Mouse (Mus musculus): Measurements from ENCODE around the gene Vmn1r122. TPM values are rescaled to one million over a fixed set of nuclear protein-coding genes. Genes with fewer than 3 reads are reported as not detected.
"Not testable (repeated sequence)": the region's sequence is repeated elsewhere in the genome, so short reads cannot be mapped to it uniquely, and the experiment has no call there.

Gene Vmn1r122
- total RNA-seq (2021) (not detected), polyA plus RNA-seq (2012; rRNA removed) (not detected in 2 replicates)
- long read RNA-seq = 0 reads

- H3K79me2 ChIP-seq (replicated peaks; ENCODE audit: control insufficient read depth, insufficient read depth, low read length); intact Hi-C loops (cut with DNase I); DNase-seq; H3K27ac ChIP-seq; H3K36me3 ChIP-seq (ENCODE audit: control insufficient read depth, insufficient read depth, low read length); H3K27me3 ChIP-seq (ENCODE audit: control insufficient read depth, insufficient read depth, low read length); H3K9ac ChIP-seq (ENCODE audit: low read depth, low read length); H3K4me1 ChIP-seq (ENCODE audit: control insufficient read depth, insufficient read depth, low read length); H3K4me3 ChIP-seq: not testable (repeated sequence)
- 53% methylated on average over 3 of the region's 3 CpGs for WGBS
Observed at GRCm38 (mm10) chr7:21134028-21134427, at the start of gene Vmn1r122. Gene Vmn1r122, minus strand, starts transcription at chr7:21134128.

DNA sequence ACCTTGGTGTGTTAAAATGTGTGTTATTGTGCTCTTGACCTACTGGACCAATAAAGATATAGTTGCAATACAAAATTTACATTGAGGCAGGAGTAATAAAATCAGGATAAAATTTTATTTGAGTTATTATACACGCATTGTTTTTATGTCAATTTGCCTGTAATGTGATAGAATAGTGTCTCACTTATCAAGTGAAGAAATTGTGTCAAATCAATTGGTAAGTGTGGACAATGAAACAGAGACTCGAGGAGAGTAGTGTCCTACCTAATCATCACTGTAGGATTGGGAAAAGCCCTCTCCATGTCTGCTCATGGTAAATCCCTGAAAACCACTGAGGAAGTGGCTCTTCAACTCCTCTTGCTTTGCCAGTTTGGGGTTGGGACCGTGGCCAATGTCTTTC is 28.0 kb upstream of the Vmn1r122 start, which contains the start of gene Vmn1r123:
TSS of gene Vmn1r123 (plus strand) at position 301 of the 400 bp plus-strand sequence.
- intact Hi-C loops (cut with DNase I); H3K36me3 ChIP-seq (ENCODE audit: control insufficient read depth, insufficient read depth, low read length); H3K4me1 ChIP-seq (ENCODE audit: control insufficient read depth, insufficient read depth, low read length); H3K79me2 ChIP-seq (replicated peaks; ENCODE audit: control insufficient read depth, insufficient read depth, low read length); H3K27me3 ChIP-seq (ENCODE audit: control insufficient read depth, insufficient read depth, low read length); H3K27ac ChIP-seq; H3K4me3 ChIP-seq; H3K9ac ChIP-seq (ENCODE audit: low read depth, low read length); DNase-seq: not testable (repeated sequence)
- WGBS = 20% methylated on average over 1 of the region's 3 CpGs

- H3K79me2 ChIP-seq (replicated peaks; ENCODE audit: control insufficient read depth, insufficient read depth, low read length); DNase-seq; H3K4me3 ChIP-seq; H3K27me3 ChIP-seq (ENCODE audit: control insufficient read depth, insufficient read depth, low read length); intact Hi-C loops (cut with DNase I); H3K9ac ChIP-seq (ENCODE audit: low read depth, low read length); H3K27ac ChIP-seq; H3K4me1 ChIP-seq (ENCODE audit: control insufficient read depth, insufficient read depth, low read length); H3K36me3 ChIP-seq (ENCODE audit: control insufficient read depth, insufficient read depth, low read length): not testable (repeated sequence)
- 60% methylated on average over 5 of the region's 5 CpGs for WGBS
Observed at GRCm38 (mm10) chr7:21098413-21098812, 35.5 kb downstream of the Vmn1r122 start, which contains the start of gene Vmn1r121. Gene Vmn1r121, minus strand, starts transcription at chr7:21098513.

Other genes starting within 250 kb of the Vmn1r122 start
- not detected for gene Vmn1r118, start 221.8 kb downstream of the Vmn1r122 start, total RNA-seq (2021)
- not detected in 2 replicates for gene Vmn1r118, start 221.8 kb downstream of the Vmn1r122 start, polyA plus RNA-seq (2012; rRNA removed)
- gene Vmn1r119, start 121.7 kb downstream of the Vmn1r122 start, total RNA-seq (2021) = not detected
- not detected in 2 replicates for gene Vmn1r119, start 121.7 kb downstream of the Vmn1r122 start, polyA plus RNA-seq (2012; rRNA removed)
- not detected for gene Vmn1r120, start 80.3 kb downstream of the Vmn1r122 start, total RNA-seq (2021)
- gene Vmn1r120, start 80.3 kb downstream of the Vmn1r122 start, polyA plus RNA-seq (2012; rRNA removed) = not detected in 2 replicates
- not detected for gene Vmn1r121, start 35.6 kb downstream of the Vmn1r122 start, total RNA-seq (2021)
- gene Vmn1r121, start 35.6 kb downstream of the Vmn1r122 start, polyA plus RNA-seq (2012; rRNA removed) = not detected in 2 replicates
- not detected for gene Vmn1r123, start 28.1 kb upstream of the Vmn1r122 start, total RNA-seq (2021)
- not detected in 2 replicates for gene Vmn1r123, start 28.1 kb upstream of the Vmn1r122 start, polyA plus RNA-seq (2012; rRNA removed)
- gene Gm5157, start 56.3 kb upstream of the Vmn1r122 start, total RNA-seq (2021) = not detected
- not detected in 2 replicates for gene Gm5157, start 56.3 kb upstream of the Vmn1r122 start, polyA plus RNA-seq (2012; rRNA removed)
- gene Vmn1r124, start 126.5 kb upstream of the Vmn1r122 start, total RNA-seq (2021) = not detected
- gene Vmn1r124, start 126.5 kb upstream of the Vmn1r122 start, polyA plus RNA-seq (2012; rRNA removed) = not detected in 2 replicates
- not detected for gene Vmn1r125, start 138.1 kb upstream of the Vmn1r122 start, total RNA-seq (2021)
- gene Vmn1r125, start 138.1 kb upstream of the Vmn1r122 start, polyA plus RNA-seq (2012; rRNA removed) = not detected in 2 replicates
- not detected for gene Vmn1r126, start 167.3 kb upstream of the Vmn1r122 start, total RNA-seq (2021)
- not detected in 2 replicates for gene Vmn1r126, start 167.3 kb upstream of the Vmn1r122 start, polyA plus RNA-seq (2012; rRNA removed)
- not detected for gene Vmn1r127, start 185.7 kb upstream of the Vmn1r122 start, total RNA-seq (2021)
- gene Vmn1r127, start 185.7 kb upstream of the Vmn1r122 start, polyA plus RNA-seq (2012; rRNA removed) = not detected in 2 replicates
- not detected for gene Vmn1r128, start 215.2 kb upstream of the Vmn1r122 start, total RNA-seq (2021)
- not detected in 2 replicates for gene Vmn1r128, start 215.2 kb upstream of the Vmn1r122 start, polyA plus RNA-seq (2012; rRNA removed)
- not detected for gene Vmn1r129, start 227.2 kb upstream of the Vmn1r122 start, total RNA-seq (2021)
- gene Vmn1r129, start 227.2 kb upstream of the Vmn1r122 start, polyA plus RNA-seq (2012; rRNA removed) = not detected in 2 replicates

All from heart, adult 2 months (tissue).